In genomic region chr9:103485606-103486005, GRCm38 (mm10) we compare ENCODE assay signal across 16 mouse cellular contexts. TPM values are rescaled to one million over a fixed set of nuclear protein-coding genes. Genes with fewer than 3 reads are reported as not detected.
DNase-seq lines count a peak whose midpoint lies in the region; ATAC-seq and TF ChIP-seq lines count a peak whose summit lies in the region.
"Had no signal": no experiment of that assay in that cellular context is flagged by ENCODE, and none has a peak within 500 bp of the region (broad histone marks: within the 10 kb centered on the region; RNA-seq: fewer than 3 reads in every experiment).

No protein-coding gene starts in this region.

- no peak for DNase-seq in forebrain, embryonic 10.5 days (ENCODE audit: extremely low spot score, low spot score)
- no peak for DNase-seq in lung, adult 2 months
- peak; percentile 52 to 62 for DNase-seq in kidney, postnatal 4 days
- DNase-seq in layer of hippocampus, postnatal 25 days (ENCODE audit: extremely low spot score in 1 of 2, low spot score in 1 of 2), result no peak
- DNase-seq: cerebellum, adult 2 months; gastrocnemius, postnatal 36 days; thymus, postnatal 25 days had no signal

- 36% methylated on average over 8 of the region's 8 CpGs for WGBS in forebrain, embryonic 10.5 days
- WGBS in forebrain, embryonic 15.5 days, result 42% methylated on average over 8 of the region's 8 CpGs
- WGBS in lung, embryonic 16.5 days, result 27% methylated on average over 8 of the region's 8 CpGs
- 26% methylated on average over 8 of the region's 8 CpGs for WGBS in lung, adult 2 months

- H3K4me1 ChIP-seq in forebrain, embryonic 10.5 days, result peaks cover 32% of the 10 kb centered on the region
- H3K4me1 ChIP-seq in forebrain, embryonic 15.5 days, result peaks cover 12% of the 10 kb centered on the region
- H3K4me1 ChIP-seq in lung, embryonic 16.5 days (replicated peaks; ENCODE audit: control insufficient read depth, insufficient read depth, low read length), result peaks cover 15% of the 10 kb centered on the region
- H3K4me1 ChIP-seq in lung, adult 2 months (ENCODE audit: control insufficient read depth, insufficient read depth, low read length), result no peaks in the 10 kb centered on the region; the same call in 1 of the 2 replicates

- TF ChIP-seq POLR2A in lung, adult 2 months (IDR thresholded peaks at IDR 0.05; ENCODE audit: borderline replicate concordance, extremely low read depth, low read depth, low read length), result no peak

- H3K9me3 ChIP-seq in forebrain, embryonic 10.5 days, result no peaks in the 10 kb centered on the region
- no peaks in the 10 kb centered on the region for H3K9me3 ChIP-seq in forebrain, embryonic 15.5 days
- H3K9me3 ChIP-seq in lung, embryonic 16.5 days (ENCODE audit: control insufficient read depth, low read length), result no peaks in the 10 kb centered on the region
- H3K9me3 ChIP-seq: limb, embryonic 12.5 days had no signal

- no peak overlapping the region for H3K9ac ChIP-seq in forebrain, embryonic 15.5 days (replicated peaks)
- H3K9ac ChIP-seq in lung, embryonic 16.5 days (ENCODE audit: low read length), result no peak overlapping the region
- H3K9ac ChIP-seq: limb, embryonic 12.5 days had no signal

- H3K4me3 ChIP-seq in forebrain, embryonic 10.5 days, result no peak overlapping the region
- H3K4me3 ChIP-seq in forebrain, embryonic 15.5 days, result no peak overlapping the region
- H3K4me3 ChIP-seq in lung, embryonic 16.5 days (ENCODE audit: low read length), result no peak overlapping the region
- no peak overlapping the region for H3K4me3 ChIP-seq in lung, adult 2 months (replicated peaks; ENCODE audit: extremely low read depth, low read depth, low read length)
- H3K4me3 ChIP-seq: limb, embryonic 12.5 days had no signal

- peak overlapping the region; percentile 60 for H3K27ac ChIP-seq in forebrain, embryonic 10.5 days
- H3K27ac ChIP-seq in forebrain, embryonic 15.5 days (replicated peaks), result no peak overlapping the region
- peak overlapping the region; percentile 60 for H3K27ac ChIP-seq in lung, embryonic 16.5 days (ENCODE audit: low read length)
- H3K27ac ChIP-seq: limb, embryonic 12.5 days; macrophage had no signal

- no peaks in the 10 kb centered on the region for H3K36me3 ChIP-seq in forebrain, embryonic 10.5 days (replicated peaks)
- H3K36me3 ChIP-seq in forebrain, embryonic 15.5 days, result peaks cover 2% of the 10 kb centered on the region; the same call in 1 of the 2 replicates
- H3K36me3 ChIP-seq in lung, embryonic 16.5 days (ENCODE audit: control insufficient read depth, insufficient read depth, low read length), result no peaks in the 10 kb centered on the region
- H3K36me3 ChIP-seq: limb, embryonic 12.5 days had no signal

- TF ChIP-seq CTCF in lung, adult 2 months (IDR thresholded peaks at IDR 0.05; ENCODE audit: insufficient read depth, low read length), result no peak

- ATAC-seq in forebrain, embryonic 15.5 days (replicated peaks), result no peak
- peak; percentile 36 for ATAC-seq in lung, embryonic 16.5 days (ENCODE audit: low read depth)
- peak; percentile 6; the same call in 1 of the 2 replicates for ATAC-seq in granulocyte monocyte progenitor cell, adult 5-6 weeks (replicated peaks; ENCODE audit: poor library complexity, severe bottlenecking)
- ATAC-seq in erythroblast, adult 5-6 weeks (replicated peaks; ENCODE audit: low FRiP score, poor library complexity, severe bottlenecking), result no peak
- ATAC-seq: forebrain, embryonic 14.5 days; hindbrain, embryonic 16.5 days had no signal

- no peak overlapping the region for H3K4me2 ChIP-seq in forebrain, embryonic 15.5 days (replicated peaks)
- H3K4me2 ChIP-seq in lung, embryonic 16.5 days (ENCODE audit: low read depth, low read length), result no peak overlapping the region
- H3K4me2 ChIP-seq: limb, embryonic 12.5 days had no signal

- no peaks in the 10 kb centered on the region for H3K27me3 ChIP-seq in forebrain, embryonic 10.5 days (ENCODE audit: poor library complexity, severe bottlenecking)
- H3K27me3 ChIP-seq in forebrain, embryonic 15.5 days, result no peaks in the 10 kb centered on the region
- no peaks in the 10 kb centered on the region for H3K27me3 ChIP-seq in lung, embryonic 16.5 days (ENCODE audit: control insufficient read depth, insufficient read depth, low read depth, low read length)
- H3K27me3 ChIP-seq: limb, embryonic 12.5 days had no signal

RNA-seq across cellular contexts. Expression of gene Bfsp2, which starts 5.4 kb away (rescaled TPM):
- 0.59 and 0.79 TPM in 2 replicates for polyA plus RNA-seq in forebrain, embryonic 10.5 days (2016; fragmentation: Nextera tagmentation; extraction: Ambion mirVana)
- 2.0 and 2.3 TPM in 2 replicates for polyA plus RNA-seq in forebrain, embryonic 15.5 days (2015; fragmentation: Nextera tagmentation; extraction: Ambion mirVana)
- 0.29 and 0.62 TPM in 2 replicates for polyA plus RNA-seq in lung, embryonic 16.5 days (2015; fragmentation: Nextera tagmentation; extraction: Ambion mirVana)
- polyA plus RNA-seq in lung, adult 2 months (2012; rRNA removed), result 0.23 and 0.33 TPM in 2 replicates
- total RNA-seq in granulocyte monocyte progenitor cell, adult 5-6 weeks (2014; fragmentation: Nextera tagmentation), result 3.1 TPM in 1 of 2 replicates, not detected in the other
- 1.2 TPM in 1 of 2 replicates, not detected in the other for total RNA-seq in granulocyte monocyte progenitor cell, adult 5-6 weeks (2017)
- total RNA-seq in layer of hippocampus, postnatal 25 days (2021), result 1 to 10 TPM; 6.0 to 8.1 TPM
- total RNA-seq in erythroblast, adult 5-6 weeks (2015; ENCODE audit: low replicate concordance), result not detected in 2 replicates
- not detected in 2 replicates for total RNA-seq in erythroblast, adult 5-6 weeks (2017; ENCODE audit: low replicate concordance)
- total RNA-seq: ES-E14 had no signal
- polyA plus RNA-seq: macrophage had no signal

Comparison
In these comparisons a context has a peak if more than half of its experiments do, and no peak if none do; other contexts are left out.
1. DNase-seq: peak in kidney, postnatal 4 days (2 of 2); none in forebrain, embryonic 10.5 days (single experiment), lung, adult 2 months (single experiment) and layer of hippocampus, postnatal 25 days (0 of 2).
2. ATAC-seq: peak in lung, embryonic 16.5 days (single experiment) and granulocyte monocyte progenitor cell, adult 5-6 weeks (single experiment); none in forebrain, embryonic 15.5 days (single experiment) and erythroblast, adult 5-6 weeks (single experiment).